Mouse (Mus musculus): ENCODE measurements around the gene Id1.

DNA sequence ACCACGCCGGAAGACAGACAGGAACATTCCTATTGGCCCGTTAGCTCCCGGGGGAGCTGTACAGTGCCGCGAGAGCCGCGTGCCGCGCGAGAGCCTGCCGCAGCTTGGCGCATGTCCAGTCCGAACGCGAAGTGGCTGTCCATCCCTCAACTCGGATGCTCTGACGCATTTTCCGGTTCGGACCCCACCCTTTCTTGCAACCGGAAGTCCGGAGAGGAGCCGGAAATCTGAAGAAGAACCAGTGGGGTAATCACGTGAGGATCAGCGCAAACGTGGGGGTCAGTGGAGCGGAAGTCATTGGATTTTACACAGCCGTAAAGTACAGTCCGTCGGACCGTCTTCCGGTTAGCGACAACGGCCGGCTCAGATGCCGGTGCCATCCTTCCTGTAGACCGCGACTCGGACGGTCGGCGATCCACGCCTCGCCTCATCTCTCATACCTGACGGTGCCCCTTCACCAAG lies 49.2 kb upstream of the Id1 start, which contains the start of gene Mcts2:
- TF ChIP-seq CTCF (IDR thresholded peaks at IDR 0.05; ENCODE audit: low read depth, low read length) (no peak), POLR2A (IDR thresholded peaks at IDR 0.05; ENCODE audit: insufficient read depth, low read length) (no peak), EP300 (IDR thresholded peaks at IDR 0.05; ENCODE audit: insufficient read depth, low read depth, low read length) (no peak)
